Mouse (Mus musculus) spleen, adult 2 months (tissue): ENCODE measurements around the gene Ppp4r1.

Experiments used
- CTCF ChIP-seq: fragments of 200-500 bp; IDR thresholded peaks from 2 replicates; pipeline ENCODE4 v1.5.1; 2011; ENCODE audit warnings: mild to moderate bottlenecking, inconsistent platforms; ENCODE audit not compliant: insufficient read depth, insufficient read length, insufficient replicate concordance; ENCODE audit errors: extremely low read depth
- POLR2A ChIP-seq: fragments of 200-500 bp; IDR thresholded peaks from 2 replicates; pipeline ENCODE4 v1.6.1; 2011; ENCODE audit warnings: low read depth, low read length, inconsistent platforms

GRCm38 (mm10) chr17:65864742-65865141, 82.4 kb downstream of the Ppp4r1 start:
- TF ChIP-seq CTCF (no peak), POLR2A (no peak)
